Mouse (Mus musculus): Measurements from ENCODE around the gene Erfe. TPM values are rescaled to one million over a fixed set of nuclear protein-coding genes. Genes with fewer than 3 reads are reported as not detected.
A peak's percentile ranks its signal among the peaks of the same experiment; 100 is the strongest.

The Erfe gene
- polyA plus RNA-seq, 1 experiment from 2014 or later, result 3.2 TPM

DNA sequence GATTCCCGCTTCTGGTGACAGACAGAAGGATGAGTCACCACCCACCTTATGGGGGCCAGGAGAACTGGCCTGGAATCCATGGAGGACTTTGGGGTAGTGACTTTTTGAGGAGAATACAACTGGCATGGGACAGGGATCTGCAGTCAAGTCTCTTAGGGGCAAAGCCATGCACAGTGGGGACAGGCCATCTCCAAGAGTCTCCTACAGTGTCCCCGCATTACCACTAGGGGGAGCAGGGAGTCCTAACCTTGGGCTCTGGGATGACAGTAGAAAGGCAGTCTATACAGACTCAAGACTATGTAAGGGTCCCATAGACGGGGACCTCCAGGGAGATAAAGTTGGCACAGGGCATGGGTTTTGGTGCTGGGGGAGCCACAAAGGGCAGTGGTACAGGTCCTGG, 19.3 kb upstream of the Erfe start:
- H3K27ac ChIP-seq (replicated peaks), result no peak overlapping the region
- no peak overlapping the region for H3K4me3 ChIP-seq (replicated peaks)
- no peak overlapping the region for H3K4me2 ChIP-seq
- no peaks in the 10 kb centered on the region for H3K9me3 ChIP-seq (replicated peaks)
- ATAC-seq (ENCODE audit: insufficient read depth), result no peak; the same call in 1 of the 2 replicates
- H3K36me3 ChIP-seq (replicated peaks), result no peaks in the 10 kb centered on the region
- H3K9ac ChIP-seq, result no peak overlapping the region
- WGBS (ENCODE audit: insufficient replicate concordance), result 30% methylated on average over 3 of the region's 3 CpGs
- H3K4me1 ChIP-seq (replicated peaks), result peaks cover 7% of the 10 kb centered on the region
- H3K27me3 ChIP-seq, result peaks cover 49% of the 10 kb centered on the region

DNA sequence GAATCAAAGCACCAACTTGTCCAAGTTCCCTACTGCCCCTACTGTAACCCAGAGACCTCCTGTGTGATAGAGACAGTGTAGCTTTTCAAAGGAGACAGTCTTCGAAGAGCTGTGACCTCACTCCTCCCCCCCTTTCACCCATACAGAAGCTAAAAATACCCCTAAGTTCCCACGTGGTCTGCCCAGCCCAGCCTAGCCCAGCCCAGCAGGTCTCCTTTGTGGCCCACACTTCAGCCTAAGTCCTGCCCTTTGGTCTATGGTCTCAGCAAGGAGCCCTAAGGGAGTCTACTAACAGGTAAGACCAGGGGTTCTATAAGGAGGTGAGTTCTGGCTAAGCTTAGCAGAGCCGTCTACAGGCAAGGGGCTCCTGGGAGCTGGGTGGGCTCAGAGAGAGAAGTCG, 15.4 kb upstream of the Erfe start, which contains the start of gene Klhl30:
TSS of gene Klhl30 (plus strand) at position 176 of the 400 bp plus-strand sequence.
- H3K4me1 ChIP-seq (replicated peaks), result no peaks in the 10 kb centered on the region
- no peak for ATAC-seq (ENCODE audit: insufficient read depth)
- no peak within 1 kb of the TSS for H3K9ac ChIP-seq
- no peak within 1 kb of the TSS for H3K4me3 ChIP-seq (replicated peaks)
- 45% methylated on average over 4 of the region's 4 CpGs for WGBS (ENCODE audit: insufficient replicate concordance)
- no peak within 1 kb of the TSS for H3K27ac ChIP-seq (replicated peaks)
- H3K4me2 ChIP-seq, result no peak within 1 kb of the TSS
- no peaks in the 10 kb centered on the region for H3K9me3 ChIP-seq (replicated peaks)
- H3K36me3 ChIP-seq (replicated peaks), result no peaks in the 10 kb centered on the region
- H3K27me3 ChIP-seq, result peaks cover 18% of the 10 kb centered on the region

DNA sequence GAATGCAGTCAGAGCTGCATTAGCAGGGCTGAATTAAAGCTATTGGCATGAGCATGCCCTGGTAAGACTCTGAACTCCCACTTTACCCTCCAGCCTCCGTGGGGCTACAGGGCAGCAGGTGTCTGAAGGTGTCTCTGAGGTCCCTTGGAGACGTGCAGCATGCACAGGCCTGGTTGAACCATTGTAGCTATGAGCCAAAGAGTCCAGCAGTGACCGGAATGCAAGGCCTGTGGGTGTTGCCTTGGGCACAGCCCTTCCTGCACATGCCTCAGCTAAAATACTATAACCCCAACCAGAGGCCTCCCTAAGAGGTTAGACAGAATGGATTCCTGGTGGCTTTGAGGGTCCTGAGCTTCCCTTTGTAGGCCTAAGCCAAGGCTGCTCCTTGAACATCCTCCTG, 15.0 kb upstream of the Erfe start:
- H3K9ac ChIP-seq, result no peak overlapping the region
- H3K9me3 ChIP-seq (replicated peaks), result no peaks in the 10 kb centered on the region
- 59% methylated on average over 3 of the region's 3 CpGs for WGBS (ENCODE audit: insufficient replicate concordance)
- no peak overlapping the region for H3K27ac ChIP-seq (replicated peaks)
- no peaks in the 10 kb centered on the region for H3K36me3 ChIP-seq (replicated peaks)
- peaks cover 14% of the 10 kb centered on the region for H3K27me3 ChIP-seq
- no peak overlapping the region for H3K4me2 ChIP-seq
- no peak for ATAC-seq (ENCODE audit: insufficient read depth)
- H3K4me3 ChIP-seq (replicated peaks), result no peak overlapping the region
- H3K4me1 ChIP-seq (replicated peaks), result no peaks in the 10 kb centered on the region

DNA sequence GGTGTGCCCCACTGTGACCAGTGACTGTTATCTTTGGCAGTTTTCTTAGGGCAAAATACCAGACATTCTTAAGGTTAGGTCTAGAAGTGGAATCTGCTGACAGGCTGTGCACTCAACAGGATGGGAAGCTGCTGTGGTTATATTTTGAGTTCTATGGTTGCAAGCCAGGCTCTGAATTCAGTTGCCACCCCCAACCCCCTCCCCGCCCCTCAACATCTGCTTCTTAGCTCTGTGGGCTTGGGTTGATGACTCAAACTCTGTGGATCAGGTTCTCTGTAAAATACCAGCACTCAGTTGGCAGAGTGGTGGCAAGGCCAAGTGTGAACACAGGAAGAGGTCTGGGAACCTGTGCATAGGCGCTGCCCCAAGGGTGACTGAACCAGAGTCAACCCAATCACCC, 14.0 kb upstream of the Erfe start:
- 60% methylated on average over 2 of the region's 2 CpGs for WGBS (ENCODE audit: insufficient replicate concordance)
- Histone ChIP-seq H3K9ac (no peak overlapping the region), H3K4me2 (no peak overlapping the region), H3K27me3 (peaks cover 4% of the 10 kb centered on the region; the same call in 1 of the 2 replicates), H3K36me3 (replicated peaks) (no peaks in the 10 kb centered on the region), H3K9me3 (replicated peaks) (no peaks in the 10 kb centered on the region), H3K4me3 (replicated peaks) (no peak overlapping the region), H3K4me1 (replicated peaks) (no peaks in the 10 kb centered on the region), H3K27ac (replicated peaks) (no peak overlapping the region)
- ATAC-seq (ENCODE audit: insufficient read depth), result no peak

DNA sequence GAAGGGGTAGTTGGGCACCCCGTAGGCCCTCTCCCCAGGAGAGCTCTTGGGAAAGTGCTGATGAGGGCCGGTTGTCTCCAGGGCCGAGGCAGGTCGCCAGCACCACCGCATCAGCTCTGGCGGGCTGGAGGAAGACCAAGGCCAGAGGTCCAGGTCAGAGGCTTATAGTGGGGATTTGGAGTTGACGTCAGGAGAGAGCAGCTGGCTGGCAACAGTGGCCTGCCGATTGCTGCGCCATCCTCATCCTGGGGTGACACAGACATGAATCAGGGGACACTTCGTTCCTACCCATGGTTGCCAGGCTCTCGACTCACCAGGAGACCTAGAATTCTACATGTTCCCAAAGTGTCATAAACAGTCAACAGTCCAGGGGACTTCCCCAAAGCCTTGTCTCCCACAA, 10.1 kb upstream of the Erfe start:
- H3K27me3 ChIP-seq, result no peaks in the 10 kb centered on the region
- no peak overlapping the region for H3K9ac ChIP-seq
- no peaks in the 10 kb centered on the region for H3K36me3 ChIP-seq (replicated peaks)
- no peaks in the 10 kb centered on the region for H3K9me3 ChIP-seq (replicated peaks)
- no peak for ATAC-seq (ENCODE audit: insufficient read depth)
- no peaks in the 10 kb centered on the region for H3K4me1 ChIP-seq (replicated peaks)
- no peak overlapping the region for H3K4me2 ChIP-seq
- no peak overlapping the region for H3K4me3 ChIP-seq (replicated peaks)
- H3K27ac ChIP-seq (replicated peaks), result no peak overlapping the region
- WGBS (ENCODE audit: insufficient replicate concordance), result 63% methylated on average over 11 of the region's 11 CpGs

DNA sequence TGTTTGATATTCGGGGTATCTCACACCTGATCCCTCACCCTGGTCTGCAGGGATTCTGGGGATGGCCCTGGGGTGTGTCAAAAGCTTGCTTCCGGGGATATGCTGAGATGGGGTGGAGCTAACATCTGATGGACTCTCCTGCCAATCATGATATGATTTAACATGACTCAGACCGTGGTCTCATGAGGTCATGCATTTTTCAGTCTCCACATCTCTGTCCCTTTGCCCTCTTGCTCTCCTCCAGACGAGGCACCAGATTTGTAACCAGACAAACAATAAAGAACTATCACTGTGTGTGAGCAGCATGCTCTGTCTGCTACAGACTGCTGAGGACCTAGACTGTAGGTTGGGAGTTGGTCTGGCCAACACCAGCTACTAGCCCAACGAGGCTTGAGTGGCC, 4.1 kb upstream of the Erfe start:
- 56% methylated on average over 5 of the region's 5 CpGs for WGBS (ENCODE audit: insufficient replicate concordance)
- Histone ChIP-seq H3K27me3 (0 out of 2 replicates have a peak, but pooled peaks cover 4% of the 10 kb centered on the region), H3K9ac (no peak overlapping the region), H3K27ac (replicated peaks) (no peak overlapping the region), H3K4me1 (replicated peaks) (peaks cover 15% of the 10 kb centered on the region), H3K9me3 (replicated peaks) (no peaks in the 10 kb centered on the region), H3K4me3 (replicated peaks) (no peak overlapping the region), H3K36me3 (replicated peaks) (no peaks in the 10 kb centered on the region), H3K4me2 (no peak overlapping the region)
- ATAC-seq (ENCODE audit: insufficient read depth), result no peak

DNA sequence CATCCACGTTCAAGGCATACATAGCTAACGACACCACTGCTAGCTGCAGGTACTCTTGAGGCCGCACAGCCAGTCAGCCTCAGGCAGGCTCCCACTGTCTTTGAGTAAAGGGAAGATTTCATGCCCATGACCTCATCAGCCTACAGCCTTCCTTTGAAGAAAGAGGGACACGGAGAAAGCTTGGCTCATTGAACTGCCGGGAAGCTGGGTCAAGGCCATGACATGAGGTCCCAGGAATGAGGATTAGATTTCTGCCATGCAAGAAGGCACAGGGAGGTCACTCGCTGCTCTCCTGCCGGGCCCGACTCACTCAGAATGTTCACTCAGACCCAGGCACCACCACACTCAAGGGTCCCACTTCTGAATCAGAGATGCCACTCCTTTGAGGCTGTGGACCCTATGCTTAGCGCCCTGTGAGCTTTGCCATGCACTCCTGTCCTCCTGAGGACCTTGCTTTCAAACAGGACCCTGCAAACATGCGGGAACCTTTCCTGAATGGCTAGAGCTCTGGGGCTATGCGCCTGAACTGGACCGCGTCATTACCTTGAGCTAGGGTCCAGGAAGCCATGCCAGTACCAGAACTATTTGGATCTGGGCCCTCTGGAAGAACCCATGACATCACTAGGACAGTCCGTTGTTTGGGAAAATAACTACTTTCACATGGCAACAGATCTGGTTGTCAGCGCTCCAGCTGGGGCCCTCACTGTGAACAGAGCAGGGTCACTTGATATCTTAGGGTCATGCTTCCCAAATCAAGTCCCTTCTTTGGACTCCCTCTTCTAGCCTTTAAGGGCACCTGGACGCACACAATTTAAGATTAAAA, 1.2 kb upstream of the Erfe start:
- 82% methylated on average over 16 of the region's 16 CpGs for WGBS (ENCODE audit: insufficient replicate concordance)
- Histone ChIP-seq H3K36me3 (replicated peaks) (peaks cover 7% of the 10 kb centered on the region), H3K27ac (replicated peaks) (no peak overlapping the region), H3K4me3 (replicated peaks) (no peak overlapping the region), H3K9ac (no peak overlapping the region), H3K9me3 (replicated peaks) (no peaks in the 10 kb centered on the region), H3K27me3 (0 out of 2 replicates have a peak, but pooled peaks cover 4% of the 10 kb centered on the region), H3K4me1 (replicated peaks) (peaks cover 23% of the 10 kb centered on the region), H3K4me2 (no peak overlapping the region)
- ATAC-seq (ENCODE audit: insufficient read depth), result no peak

DNA sequence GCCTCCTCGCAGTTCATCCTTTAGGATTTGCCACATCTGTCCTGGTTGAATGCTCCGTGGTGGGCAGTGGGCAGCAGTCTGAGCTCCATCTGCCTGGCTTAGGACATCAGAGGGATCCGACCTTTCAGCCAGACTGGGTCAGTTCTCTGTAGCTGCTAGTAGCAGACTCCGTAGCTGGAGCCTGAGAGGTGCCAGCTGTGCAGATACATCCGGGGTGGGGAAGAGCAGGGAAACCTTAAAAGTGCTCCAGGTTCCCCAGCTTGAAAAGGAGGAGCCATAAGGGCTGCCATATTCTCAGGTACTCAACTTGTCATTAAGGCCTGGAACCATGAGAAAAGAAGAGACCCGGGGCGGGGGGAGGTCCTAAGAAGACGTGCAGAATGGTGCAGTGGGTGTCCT, 415 bp upstream of the Erfe start:
- Histone ChIP-seq H3K36me3 (replicated peaks) (peaks cover 15% of the 10 kb centered on the region), H3K4me1 (replicated peaks) (peaks cover 23% of the 10 kb centered on the region), H3K27me3 (0 out of 2 replicates have a peak, but pooled peaks cover 4% of the 10 kb centered on the region), H3K9ac (peak overlapping the region; percentile 73), H3K4me3 (replicated peaks) (peak overlapping the region; percentile 77), H3K27ac (replicated peaks) (no peak overlapping the region), H3K9me3 (replicated peaks) (no peaks in the 10 kb centered on the region), H3K4me2 (peak overlapping the region; percentile 99)
- 39% methylated on average over 8 of the region's 8 CpGs for WGBS (ENCODE audit: insufficient replicate concordance)
- no peak for ATAC-seq (ENCODE audit: insufficient read depth)

DNA sequence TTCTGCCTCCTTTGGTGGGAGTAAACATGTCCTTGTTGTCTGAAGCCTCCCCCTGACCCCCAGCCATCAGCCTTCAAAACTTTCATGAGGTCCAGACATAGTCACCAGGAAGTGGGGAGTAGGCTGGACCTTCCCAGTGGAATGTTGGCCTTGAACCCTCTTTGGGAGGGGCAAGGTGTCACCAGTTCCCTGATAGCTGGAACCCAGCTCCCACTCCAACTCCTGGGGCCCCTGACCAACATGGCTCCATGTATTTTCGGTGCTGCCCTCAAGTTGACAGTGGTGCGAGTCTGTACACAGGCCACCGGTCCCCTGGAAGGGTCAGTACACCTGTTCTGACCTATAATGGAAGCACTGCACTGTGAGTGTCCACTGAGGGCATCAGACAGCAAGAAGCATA, 1.1 kb downstream of the Erfe start:
- H3K27ac ChIP-seq (replicated peaks), result peak overlapping the region; percentile 49

DNA sequence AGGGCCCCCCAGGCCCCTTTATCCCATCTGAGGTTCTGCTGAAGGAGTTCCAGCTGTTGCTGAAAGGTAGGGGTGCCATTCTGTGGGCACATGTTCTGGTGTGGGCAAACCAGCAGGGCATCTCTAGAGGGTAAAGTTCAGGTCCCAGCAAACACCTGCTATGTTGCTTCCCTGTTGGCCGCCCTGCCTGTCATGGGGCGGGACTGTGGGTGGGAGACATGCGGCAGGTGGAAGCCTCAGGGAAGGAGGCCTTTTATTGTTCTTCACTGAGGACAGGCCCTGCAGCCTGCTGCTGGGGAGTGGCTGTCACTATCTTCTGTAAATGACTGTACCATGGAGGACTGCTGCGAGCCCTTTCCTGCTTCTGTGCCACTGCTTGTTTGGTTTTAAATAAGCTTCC, 3.2 kb downstream of the Erfe start:
- no peaks in the 10 kb centered on the region for H3K9me3 ChIP-seq (replicated peaks)
- H3K9ac ChIP-seq, result no peak overlapping the region
- no peak overlapping the region for H3K4me3 ChIP-seq (replicated peaks)
- H3K27me3 ChIP-seq, result 0 out of 2 replicates have a peak, but pooled peaks cover 4% of the 10 kb centered on the region
- 62% methylated on average over 4 of the region's 4 CpGs for WGBS (ENCODE audit: insufficient replicate concordance)
- ATAC-seq (ENCODE audit: insufficient read depth), result no peak
- H3K36me3 ChIP-seq (replicated peaks), result peaks cover 51% of the 10 kb centered on the region
- no peak overlapping the region for H3K27ac ChIP-seq (replicated peaks)
- H3K4me2 ChIP-seq, result no peak overlapping the region
- H3K4me1 ChIP-seq (replicated peaks), result peaks cover 42% of the 10 kb centered on the region

More for the DNA sequence above, 1.1 kb downstream of the Erfe start:
- no peak for ATAC-seq (ENCODE audit: insufficient read depth)
- Histone ChIP-seq H3K9ac (peak overlapping the region; percentile 20; the same call in 1 of the 2 replicates), H3K27me3 (0 out of 2 replicates have a peak, but pooled peaks cover 4% of the 10 kb centered on the region), H3K4me1 (replicated peaks) (peaks cover 23% of the 10 kb centered on the region), H3K9me3 (replicated peaks) (no peaks in the 10 kb centered on the region), H3K4me3 (replicated peaks) (peak overlapping the region; percentile 77), H3K4me2 (peak overlapping the region; percentile 99), H3K36me3 (replicated peaks) (peaks cover 30% of the 10 kb centered on the region)
- 89% methylated on average over 3 of the region's 3 CpGs for WGBS (ENCODE audit: insufficient replicate concordance)

DNA sequence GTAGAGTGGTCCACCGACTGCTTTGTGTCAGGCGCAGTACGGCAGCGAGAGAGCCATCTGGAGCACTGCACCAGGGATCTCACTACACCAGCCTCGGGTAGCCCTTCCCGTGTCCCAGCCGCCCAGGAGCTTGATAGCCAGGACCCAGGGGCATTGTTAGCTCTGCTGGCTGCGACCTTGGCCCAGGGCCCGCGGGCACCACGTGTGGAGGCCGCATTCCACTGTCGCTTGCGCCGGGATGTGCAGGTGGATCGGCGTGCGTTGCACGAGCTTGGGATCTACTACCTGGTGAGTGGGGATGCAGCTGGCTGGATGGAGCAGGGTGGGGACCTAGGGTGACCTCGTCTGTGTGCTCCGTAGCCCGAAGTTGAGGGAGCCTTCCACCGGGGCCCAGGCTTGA, 3.8 kb downstream of the Erfe start:
- no peak overlapping the region for H3K4me2 ChIP-seq

More for the DNA sequence above, 3.8 kb downstream of the Erfe start:
- H3K9ac ChIP-seq, result no peak overlapping the region
- peaks cover 43% of the 10 kb centered on the region for H3K4me1 ChIP-seq (replicated peaks)
- peaks cover 57% of the 10 kb centered on the region for H3K36me3 ChIP-seq (replicated peaks)
- H3K27ac ChIP-seq (replicated peaks), result no peak overlapping the region
- H3K9me3 ChIP-seq (replicated peaks), result no peaks in the 10 kb centered on the region
- no peak overlapping the region for H3K4me3 ChIP-seq (replicated peaks)
- ATAC-seq (ENCODE audit: insufficient read depth), result no peak
- 82% methylated on average over 23 of the region's 23 CpGs for WGBS (ENCODE audit: insufficient replicate concordance)
- H3K27me3 ChIP-seq, result 0 out of 2 replicates have a peak, but pooled peaks cover 4% of the 10 kb centered on the region
